Mouse (Mus musculus): ENCODE results near the gene Prkx. TPM values are rescaled to one million over a fixed set of nuclear protein-coding genes. Genes with fewer than 3 reads are reported as not detected.

Prkx gene
- polyA plus RNA-seq, 1 experiment from 2014 or later: 11.9 TPM

- 70% methylated on average over 3 of the region's 3 CpGs for WGBS
- no peak for ATAC-seq (ENCODE audit: low FRiP score, low TSS enrichment)
- H3K4me3 ChIP-seq (ENCODE audit: low read depth, low read length): no peak overlapping the region
Observed at GRCm38 (mm10) chrX:77799554-77799953, 3.5 kb upstream of the Prkx start.

GRCm38 (mm10) chrX:77797801-77798200, 1.7 kb upstream of the Prkx start:
- Histone ChIP-seq H3K27ac (replicated peaks) (no peak overlapping the region), H3K4me3 (ENCODE audit: low read depth, low read length) (no peak overlapping the region), H3K9ac (ENCODE audit: low read length) (no peak overlapping the region), H3K36me3 (ENCODE audit: control insufficient read depth, insufficient read depth, low read length) (no peaks in the 10 kb centered on the region), H3K4me1 (replicated peaks; ENCODE audit: control insufficient read depth, insufficient read depth) (no peaks in the 10 kb centered on the region), H3K9me3 (ENCODE audit: control insufficient read depth, low read length) (no peaks in the 10 kb centered on the region), H3K27me3 (ENCODE audit: control insufficient read depth, insufficient read depth, low read length) (no peaks in the 10 kb centered on the region), H3K4me2 (replicated peaks; ENCODE audit: low read depth) (no peak overlapping the region)
- DNase-seq (ENCODE audit: low spot score): no peak
- TF ChIP-seq CTCF (IDR thresholded peaks at IDR 0.05; ENCODE audit: low read depth) (no peak), EP300 (optimal IDR thresholded peaks at IDR 0.05) (no peak)
- ATAC-seq (ENCODE audit: low FRiP score, low TSS enrichment): no peak

More at GRCm38 (mm10) chrX:77799554-77799953, 3.5 kb upstream of the Prkx start:
- DNase-seq (ENCODE audit: low spot score): no peak
- no peak overlapping the region for H3K27ac ChIP-seq (replicated peaks)
- H3K4me2 ChIP-seq (replicated peaks; ENCODE audit: low read depth): no peak overlapping the region
- H3K9me3 ChIP-seq (ENCODE audit: control insufficient read depth, low read length): no peaks in the 10 kb centered on the region
- no peaks in the 10 kb centered on the region for H3K27me3 ChIP-seq (ENCODE audit: control insufficient read depth, insufficient read depth, low read length)
- TF ChIP-seq EP300 (optimal IDR thresholded peaks at IDR 0.05) (no peak), CTCF (IDR thresholded peaks at IDR 0.05; ENCODE audit: low read depth) (no peak)
- no peak overlapping the region for H3K9ac ChIP-seq (ENCODE audit: low read length)
- H3K36me3 ChIP-seq (ENCODE audit: control insufficient read depth, insufficient read depth, low read length): no peaks in the 10 kb centered on the region
- no peaks in the 10 kb centered on the region for H3K4me1 ChIP-seq (replicated peaks; ENCODE audit: control insufficient read depth, insufficient read depth)

- DNase-seq (ENCODE audit: low spot score): no peak
- Histone ChIP-seq H3K27ac (replicated peaks) (no peak overlapping the region), H3K36me3 (ENCODE audit: control insufficient read depth, insufficient read depth, low read length) (no peaks in the 10 kb centered on the region), H3K4me1 (replicated peaks; ENCODE audit: control insufficient read depth, insufficient read depth) (no peaks in the 10 kb centered on the region), H3K9me3 (ENCODE audit: control insufficient read depth, low read length) (no peaks in the 10 kb centered on the region), H3K27me3 (ENCODE audit: control insufficient read depth, insufficient read depth, low read length) (no peaks in the 10 kb centered on the region), H3K9ac (ENCODE audit: low read length) (no peak overlapping the region), H3K4me3 (ENCODE audit: low read depth, low read length) (no peak overlapping the region), H3K4me2 (replicated peaks; ENCODE audit: low read depth) (peak overlapping the region; percentile 57; the same call in 1 of the 2 replicates)
- ATAC-seq (ENCODE audit: low FRiP score, low TSS enrichment): no peak
- TF ChIP-seq CTCF (IDR thresholded peaks at IDR 0.05; ENCODE audit: low read depth) (peak; percentile 41), EP300 (optimal IDR thresholded peaks at IDR 0.05) (no peak)
- WGBS: 65% methylated on average over 1 of the region's 1 CpGs
Observed at GRCm38 (mm10) chrX:77796916-77797315, 838 bp upstream of the Prkx start.

DNA sequence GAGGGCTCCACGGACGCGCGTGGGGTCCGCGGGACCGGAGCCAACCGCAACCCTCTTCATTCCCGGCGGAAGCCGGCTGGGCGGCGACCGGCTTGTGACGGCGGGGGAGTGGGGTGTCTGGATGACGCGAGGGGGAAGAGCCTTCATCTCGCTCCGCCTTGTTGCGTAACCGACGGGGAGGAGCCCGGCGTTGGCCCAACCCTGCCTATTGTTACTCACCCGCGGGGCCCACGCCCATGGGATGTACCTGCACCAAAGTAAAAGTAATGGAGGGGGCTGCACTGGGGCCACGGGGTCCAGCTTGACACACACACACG, 262 bp downstream of the Prkx start:
- H3K9ac ChIP-seq (ENCODE audit: low read length): peak overlapping the region; percentile 71
- no peaks in the 10 kb centered on the region for H3K36me3 ChIP-seq (ENCODE audit: control insufficient read depth, insufficient read depth, low read length)
- H3K4me3 ChIP-seq (ENCODE audit: low read depth, low read length): peak overlapping the region; percentile 55
- 6% methylated on average over 11 of the region's 30 CpGs for WGBS
- DNase-seq (ENCODE audit: low spot score): peak; percentile 91
- no peaks in the 10 kb centered on the region for H3K4me1 ChIP-seq (replicated peaks; ENCODE audit: control insufficient read depth, insufficient read depth)
- no peaks in the 10 kb centered on the region for H3K9me3 ChIP-seq (ENCODE audit: control insufficient read depth, low read length)
- H3K27me3 ChIP-seq (ENCODE audit: control insufficient read depth, insufficient read depth, low read length): no peaks in the 10 kb centered on the region
- peak; percentile 98 for ATAC-seq (ENCODE audit: low FRiP score, low TSS enrichment)
- H3K27ac ChIP-seq (replicated peaks): peak overlapping the region; percentile 87
- TF ChIP-seq CTCF (IDR thresholded peaks at IDR 0.05; ENCODE audit: low read depth) (no peak), EP300 (optimal IDR thresholded peaks at IDR 0.05) (no peak)
- peak overlapping the region; percentile 57 for H3K4me2 ChIP-seq (replicated peaks; ENCODE audit: low read depth)

- H3K36me3 ChIP-seq (ENCODE audit: control insufficient read depth, insufficient read depth, low read length): no peaks in the 10 kb centered on the region
- H3K4me2 ChIP-seq (replicated peaks; ENCODE audit: low read depth): peak overlapping the region; percentile 57
- WGBS: 18% methylated on average over 55 of the region's 61 CpGs
- H3K9ac ChIP-seq (ENCODE audit: low read length): peak overlapping the region; percentile 71
- no peaks in the 10 kb centered on the region for H3K4me1 ChIP-seq (replicated peaks; ENCODE audit: control insufficient read depth, insufficient read depth)
- peak overlapping the region; percentile 75 for H3K27ac ChIP-seq (replicated peaks)
- H3K9me3 ChIP-seq (ENCODE audit: control insufficient read depth, low read length): no peaks in the 10 kb centered on the region
- H3K4me3 ChIP-seq (ENCODE audit: low read depth, low read length): peak overlapping the region; percentile 55
- TF ChIP-seq CTCF (IDR thresholded peaks at IDR 0.05; ENCODE audit: low read depth) (no peak), EP300 (optimal IDR thresholded peaks at IDR 0.05) (no peak)
- DNase-seq (ENCODE audit: low spot score) (peak; percentile 37), ATAC-seq (ENCODE audit: low FRiP score, low TSS enrichment) (peak; percentile 64)
- no peaks in the 10 kb centered on the region for H3K27me3 ChIP-seq (ENCODE audit: control insufficient read depth, insufficient read depth, low read length)
Observed at GRCm38 (mm10) chrX:77794962-77795857, 868 bp downstream of the Prkx start.

DNA sequence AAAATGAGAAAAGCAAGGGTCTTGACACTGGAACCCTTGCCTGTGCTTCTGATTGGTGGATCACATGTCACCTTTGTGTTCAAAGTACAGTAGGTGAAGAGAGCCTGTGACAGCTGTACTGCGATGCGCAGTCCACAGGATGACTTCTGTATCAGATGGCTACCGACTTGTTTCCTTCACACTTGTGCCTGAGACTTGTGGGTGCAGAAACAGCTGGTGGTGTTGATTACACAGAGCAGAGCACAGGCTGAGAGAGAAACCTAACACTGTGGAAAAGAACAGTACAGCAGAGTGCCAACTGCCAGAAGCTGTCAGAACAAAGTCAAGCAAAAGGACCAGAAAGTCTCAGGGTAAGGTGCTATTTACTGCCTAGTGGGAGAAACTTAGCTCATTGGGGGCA, 7.4 kb downstream of the Prkx start:
- no peak overlapping the region for H3K9ac ChIP-seq (ENCODE audit: low read length)
- H3K4me2 ChIP-seq (replicated peaks; ENCODE audit: low read depth): no peak overlapping the region
- no peaks in the 10 kb centered on the region for H3K4me1 ChIP-seq (replicated peaks; ENCODE audit: control insufficient read depth, insufficient read depth)
- ATAC-seq (ENCODE audit: low FRiP score, low TSS enrichment) (no peak), DNase-seq (ENCODE audit: low spot score) (no peak)
- no peaks in the 10 kb centered on the region for H3K9me3 ChIP-seq (ENCODE audit: control insufficient read depth, low read length)
- whole genome bisulfite sequencing: 89% methylated on average over 3 of the region's 3 CpGs
- no peak overlapping the region for H3K27ac ChIP-seq (replicated peaks)
- no peak overlapping the region for H3K4me3 ChIP-seq (ENCODE audit: low read depth, low read length)
- no peaks in the 10 kb centered on the region for H3K36me3 ChIP-seq (ENCODE audit: control insufficient read depth, insufficient read depth, low read length)
- H3K27me3 ChIP-seq (ENCODE audit: control insufficient read depth, insufficient read depth, low read length): no peaks in the 10 kb centered on the region
- no peak for TF ChIP-seq EP300 (optimal IDR thresholded peaks at IDR 0.05)
- TF ChIP-seq CTCF (IDR thresholded peaks at IDR 0.05; ENCODE audit: low read depth): no peak

Measured in stomach, postnatal 0 days (tissue).